Mouse (Mus musculus): ENCODE results near the gene Plbd1.

GRCm38 (mm10) chr6:136661706-136662016, at the start of gene Plbd1:
- no peak for TF ChIP-seq CTCF (conservative IDR thresholded peaks at IDR 0.05; ENCODE audit: insufficient read depth, insufficient read length, low read depth, low read length)
- TF ChIP-seq POLR2A (IDR thresholded peaks at IDR 0.05; ENCODE audit: low read depth, low read length), result no peak

Data from kidney, adult 2 months (tissue).